Mouse (Mus musculus): ENCODE results near the gene Wdr26.

- TF ChIP-seq ZC3H11A (IDR thresholded peaks at IDR 0.05; ENCODE audit: borderline replicate concordance, low read depth, low read length) (no peak), MAFK (IDR thresholded peaks at IDR 0.05; ENCODE audit: insufficient read depth, low read depth, low read length) (no peak), CHD2 (IDR thresholded peaks at IDR 0.05; ENCODE audit: low read depth, low read length) (no peak; the same call in 1 of the 2 replicates), ZNF384 (IDR thresholded peaks at IDR 0.05; ENCODE audit: low read depth, low read length) (peak; percentile 89)
Measured at GRCm38 (mm10) chr1:181143950-181144836, 67.6 kb downstream of the Wdr26 start, which contains the start of the genes Nvl and Cnih4.
